Comparison of ENCODE assay signal across 8 mouse cellular contexts in the genomic region with DNA sequence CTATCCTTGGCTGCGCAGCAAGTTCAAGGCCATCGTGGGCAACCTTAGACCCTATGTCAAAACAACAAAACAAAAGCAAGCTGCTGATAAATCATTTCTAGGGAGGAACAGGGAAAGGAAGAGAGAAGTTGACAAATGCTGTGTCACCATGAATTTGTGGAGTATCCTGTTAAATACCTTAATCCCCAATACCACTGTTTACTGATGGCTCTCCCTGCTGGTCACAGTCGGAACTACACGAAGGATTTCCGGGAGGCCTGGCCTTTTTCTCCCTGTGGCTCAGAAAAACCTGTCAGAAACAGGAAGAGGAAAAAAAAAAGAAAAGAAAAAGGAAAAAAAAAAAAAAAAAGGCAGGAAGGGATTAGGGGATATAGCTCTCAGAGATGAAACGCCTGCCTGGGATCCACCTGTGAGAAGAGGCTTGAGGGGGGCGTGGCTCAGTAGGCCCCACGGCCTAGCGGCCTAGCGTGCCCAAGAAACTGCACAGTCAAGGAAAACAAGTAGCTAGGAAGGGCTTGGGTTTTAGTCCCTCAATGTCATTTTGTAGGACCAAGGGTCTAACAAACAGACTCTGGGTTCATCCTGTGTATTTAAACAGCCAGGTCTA. TPM values are rescaled to one million over a fixed set of nuclear protein-coding genes. Genes with fewer than 3 reads are reported as not detected.
DNase-seq lines count a peak whose midpoint lies in the region; ATAC-seq and TF ChIP-seq lines count a peak whose summit lies in the region.

No protein-coding gene starts in this region.

- peak; percentile 64 for DNase-seq in cerebellum, adult 11 months
- DNase-seq in adrenal gland, adult 2 months = peak; percentile 71
- peak; percentile 52 for DNase-seq in embryo, embryonic 9.5 days (ENCODE audit: extremely low spot score)
- DNase-seq in heart, postnatal 0 days (ENCODE audit: low spot score) = peak; percentile 46
- peak; percentile 58 for DNase-seq in layer of hippocampus, adult 9-11 months
- DNase-seq in spleen, postnatal 10 days (ENCODE audit: low spot score in 2 of 2) = peak; percentile 80 to 88

- peaks cover 6% of the 10 kb centered on the region for H3K4me1 ChIP-seq in heart, postnatal 0 days (ENCODE audit: control insufficient read depth, insufficient read depth)
- peaks cover 22% of the 10 kb centered on the region for H3K4me1 ChIP-seq in lung, embryonic 15.5 days

- H3K27me3 ChIP-seq in heart, postnatal 0 days (ENCODE audit: control insufficient read depth, insufficient read depth, low read length) = 0 out of 2 replicates have a peak, but pooled peaks cover 15% of the 10 kb centered on the region
- H3K27me3 ChIP-seq in lung, embryonic 15.5 days = peaks cover 29% of the 10 kb centered on the region

- no peak overlapping the region for H3K4me2 ChIP-seq in heart, postnatal 0 days (ENCODE audit: low read depth, low read length)
- 0 out of 2 replicates have a peak overlapping the region, but pooled peaks have one; percentile 99 for H3K4me2 ChIP-seq in lung, embryonic 15.5 days

- no peak overlapping the region for H3K4me3 ChIP-seq in heart, postnatal 0 days (ENCODE audit: low read depth, low read length)
- no peak overlapping the region for H3K4me3 ChIP-seq in lung, embryonic 15.5 days

- H3K9me3 ChIP-seq in heart, postnatal 0 days (replicated peaks; ENCODE audit: control insufficient read depth, low read length) = no peaks in the 10 kb centered on the region
- no peaks in the 10 kb centered on the region for H3K9me3 ChIP-seq in lung, embryonic 15.5 days

- H3K27ac ChIP-seq in heart, postnatal 0 days (ENCODE audit: low read depth) = no peak overlapping the region
- no peak overlapping the region for H3K27ac ChIP-seq in lung, embryonic 15.5 days

- H3K36me3 ChIP-seq in heart, postnatal 0 days (replicated peaks; ENCODE audit: control insufficient read depth, insufficient read depth, low read length) = no peaks in the 10 kb centered on the region
- H3K36me3 ChIP-seq in lung, embryonic 15.5 days = no peaks in the 10 kb centered on the region

- no peak for TF ChIP-seq EP300 in heart, postnatal 0 days (IDR thresholded peaks at IDR 0.05; ENCODE audit: low read depth)

- H3K9ac ChIP-seq in heart, postnatal 0 days (replicated peaks; ENCODE audit: low read depth, low read length) = no peak overlapping the region
- H3K9ac ChIP-seq in lung, embryonic 15.5 days = no peak overlapping the region

- WGBS in heart, postnatal 0 days = 65% methylated on average over 10 of the region's 10 CpGs
- WGBS in lung, embryonic 15.5 days = 67% methylated on average over 10 of the region's 10 CpGs

- peak; percentile 61 for TF ChIP-seq CTCF in heart, postnatal 0 days (IDR thresholded peaks at IDR 0.05; ENCODE audit: low read depth)

- ATAC-seq in cerebellum, adult (ENCODE audit: insufficient number of reproducible peaks, low FRiP score, low TSS enrichment) = no peak
- no peak for ATAC-seq in heart, postnatal 0 days (ENCODE audit: insufficient read depth, low read depth)
- ATAC-seq in lung, embryonic 15.5 days (ENCODE audit: borderline replicate concordance, extremely low read depth, low FRiP score, low TSS enrichment) = no peak

RNA-seq across cellular contexts. Expression of gene Blvrb, which starts 1.6 kb away (rescaled TPM):
- 10 to 100 TPM; 48.4 to 51.1 TPM for total RNA-seq in adrenal gland, adult 2 months (2021)
- polyA plus RNA-seq in adrenal gland, adult 2 months (2012; rRNA removed) = 70.2 and 86.2 TPM in 2 replicates
- total RNA-seq in heart, postnatal 0 days (2014; rRNA removed; ENCODE audit: low replicate concordance) = 36.4 and 59.7 TPM in 2 replicates
- 33.3 and 34.4 TPM in 2 replicates for polyA plus RNA-seq in heart, postnatal 0 days (2015; fragmentation: Nextera tagmentation; extraction: Ambion mirVana)
- 58.8 and 68.5 TPM in 2 replicates for polyA plus RNA-seq in lung, embryonic 15.5 days (2015; fragmentation: Nextera tagmentation; extraction: Ambion mirVana)

RNA-seq across cellular contexts. Expression of gene Sptbn4, which starts 1.9 kb away (rescaled TPM):
- 1 to 10 TPM; 1.5 to 1.9 TPM for total RNA-seq in adrenal gland, adult 2 months (2021)
- polyA plus RNA-seq in adrenal gland, adult 2 months (2012; rRNA removed) = 0.84 and 2.3 TPM in 2 replicates
- 0.12 TPM in 1 of 2 replicates, not detected in the other for total RNA-seq in heart, postnatal 0 days (2014; rRNA removed; ENCODE audit: low replicate concordance)
- polyA plus RNA-seq in heart, postnatal 0 days (2015; fragmentation: Nextera tagmentation; extraction: Ambion mirVana) = 0.05 and 0.07 TPM in 2 replicates
- 0.21 and 0.33 TPM in 2 replicates for polyA plus RNA-seq in lung, embryonic 15.5 days (2015; fragmentation: Nextera tagmentation; extraction: Ambion mirVana)

RNA-seq across cellular contexts. Expression of gene Sertad3, which starts 24.2 kb away (rescaled TPM):
- total RNA-seq in adrenal gland, adult 2 months (2021) = 10 to 100 TPM; 11.6 to 21.0 TPM
- polyA plus RNA-seq in adrenal gland, adult 2 months (2012; rRNA removed) = 20.0 and 20.9 TPM in 2 replicates
- total RNA-seq in heart, postnatal 0 days (2014; rRNA removed; ENCODE audit: low replicate concordance) = 4.3 and 11.4 TPM in 2 replicates
- 16.9 and 20.8 TPM in 2 replicates for polyA plus RNA-seq in heart, postnatal 0 days (2015; fragmentation: Nextera tagmentation; extraction: Ambion mirVana)
- polyA plus RNA-seq in lung, embryonic 15.5 days (2015; fragmentation: Nextera tagmentation; extraction: Ambion mirVana) = 28.6 and 31.1 TPM in 2 replicates

RNA-seq across cellular contexts. Expression of gene Sertad1, which starts 37.4 kb away (rescaled TPM):
- 10 to 100 TPM; 17.9 to 25.6 TPM for total RNA-seq in adrenal gland, adult 2 months (2021)
- 57.7 and 60.5 TPM in 2 replicates for polyA plus RNA-seq in adrenal gland, adult 2 months (2012; rRNA removed)
- 23.4 and 70.5 TPM in 2 replicates for total RNA-seq in heart, postnatal 0 days (2014; rRNA removed; ENCODE audit: low replicate concordance)
- polyA plus RNA-seq in heart, postnatal 0 days (2015; fragmentation: Nextera tagmentation; extraction: Ambion mirVana) = 30.8 and 31.0 TPM in 2 replicates
- 48.5 and 49.6 TPM in 2 replicates for polyA plus RNA-seq in lung, embryonic 15.5 days (2015; fragmentation: Nextera tagmentation; extraction: Ambion mirVana)

RNA-seq across cellular contexts. Expression of gene Prx, which starts 49.8 kb away (rescaled TPM):
- total RNA-seq in adrenal gland, adult 2 months (2021) = 1 to 10 TPM; 1.4 to 4.0 TPM
- 2.0 and 2.2 TPM in 2 replicates for polyA plus RNA-seq in adrenal gland, adult 2 months (2012; rRNA removed)
- 1.9 and 2.2 TPM in 2 replicates for total RNA-seq in heart, postnatal 0 days (2014; rRNA removed; ENCODE audit: low replicate concordance)
- polyA plus RNA-seq in heart, postnatal 0 days (2015; fragmentation: Nextera tagmentation; extraction: Ambion mirVana) = 1.1 TPM in 2 replicates
- 7.2 and 8.7 TPM in 2 replicates for polyA plus RNA-seq in lung, embryonic 15.5 days (2015; fragmentation: Nextera tagmentation; extraction: Ambion mirVana)
